Mouse (Mus musculus): ENCODE results near the gene Klhl41.
"Not testable (repeated sequence)": the region's sequence is repeated elsewhere in the genome, so short reads cannot be mapped to it uniquely, and the experiment has no call there.

Gene Klhl41

DNA sequence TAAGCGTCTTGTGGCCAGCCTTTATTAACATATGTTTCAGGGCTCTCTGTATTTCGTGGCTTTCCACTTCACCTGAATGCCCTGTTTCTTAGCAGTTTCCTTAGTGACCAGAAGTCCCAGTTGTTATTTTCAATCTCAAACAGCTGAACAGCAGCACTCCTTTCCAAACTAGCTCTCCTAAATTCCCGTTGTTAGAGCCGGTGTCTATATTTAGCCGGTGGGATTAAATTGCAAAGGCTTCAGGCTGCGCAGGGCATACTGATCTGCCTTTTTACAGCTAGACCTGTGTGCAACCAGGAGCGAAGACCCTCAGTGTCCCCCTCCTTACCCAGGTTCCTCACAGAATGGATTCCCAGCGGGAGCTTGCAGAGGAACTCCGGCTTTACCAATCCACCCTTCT lies at the start of gene Klhl41:
TSS of gene Klhl41 (plus strand) at position 268 of the 400 bp plus-strand sequence.
- DNase-seq = no peak

- no peak for DNase-seq
Measured at GRCm38 (mm10) chr2:69629215-69629614, 40.7 kb upstream of the Klhl41 start.

DNA sequence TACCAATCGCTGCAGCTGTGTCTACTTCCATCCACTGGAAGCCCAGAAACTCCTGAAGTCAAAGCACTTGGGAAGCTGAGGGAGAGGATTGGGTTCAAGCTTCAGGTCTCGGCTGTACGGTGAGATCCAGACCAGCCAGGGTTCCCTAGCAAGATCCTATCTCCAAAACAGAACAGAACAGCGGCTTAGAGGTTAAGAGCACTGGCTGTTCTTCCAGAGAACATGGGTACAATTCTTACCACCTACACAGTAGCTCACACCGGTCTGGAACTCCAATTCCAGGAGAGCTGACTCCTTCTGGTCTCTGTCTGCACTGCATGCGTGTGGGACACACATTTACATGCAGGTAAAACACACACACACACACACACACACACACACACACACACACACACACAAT lies 40.0 kb upstream of the Klhl41 start:
- no peak for DNase-seq

DNA sequence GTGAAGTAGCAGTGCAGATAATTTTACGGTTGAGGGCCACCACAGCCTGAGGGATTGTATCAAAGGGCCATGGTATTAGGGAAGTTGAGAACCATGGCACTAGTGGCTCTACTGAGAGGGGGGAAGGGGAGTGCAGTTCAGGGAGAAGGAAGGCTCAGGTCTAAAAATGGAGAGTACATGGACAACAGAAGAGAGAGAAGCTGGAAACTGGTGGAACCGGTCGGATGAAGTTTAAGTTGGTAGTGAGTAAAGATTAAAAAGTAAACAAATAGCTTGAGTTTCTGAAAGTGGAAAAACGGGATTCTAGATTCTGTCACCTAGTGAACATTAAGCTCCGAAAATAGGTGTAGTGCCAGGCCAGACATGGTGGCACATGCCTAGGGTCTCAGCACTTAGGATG lies 39.1 kb upstream of the Klhl41 start:
- DNase-seq = no peak

GRCm38 (mm10) chr2:69631449-69631848 lies 38.5 kb upstream of the Klhl41 start:
- no peak for DNase-seq

GRCm38 (mm10) chr2:69635064-69635701 lies 34.7 kb upstream of the Klhl41 start:
- no peak for DNase-seq

DNA sequence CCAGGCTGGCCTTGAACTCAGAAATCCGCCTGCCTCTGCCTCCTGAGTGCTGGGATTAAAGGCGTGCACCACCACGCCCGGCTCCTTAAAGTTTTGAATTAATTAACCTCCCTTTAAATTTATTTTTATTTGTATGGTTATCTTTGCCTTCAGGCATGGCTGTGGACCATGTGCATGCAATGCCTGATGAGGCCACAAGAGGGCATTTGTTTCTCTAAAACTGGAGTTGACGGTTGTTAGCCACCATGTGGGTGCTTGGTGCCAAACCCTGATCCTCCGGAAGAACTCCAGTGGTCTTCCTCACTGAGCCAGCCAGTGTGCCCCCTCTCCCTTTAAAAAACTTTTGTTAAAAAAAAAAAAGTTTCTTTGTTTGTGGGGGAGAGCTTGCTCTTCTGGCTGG lies 34.1 kb upstream of the Klhl41 start:
- DNase-seq = no peak

- DNase-seq = not testable (repeated sequence)
Measured at GRCm38 (mm10) chr2:69637989-69638388, 31.9 kb upstream of the Klhl41 start.

- no peak for DNase-seq
Measured at GRCm38 (mm10) chr2:69640100-69640499, 29.8 kb upstream of the Klhl41 start.

DNA sequence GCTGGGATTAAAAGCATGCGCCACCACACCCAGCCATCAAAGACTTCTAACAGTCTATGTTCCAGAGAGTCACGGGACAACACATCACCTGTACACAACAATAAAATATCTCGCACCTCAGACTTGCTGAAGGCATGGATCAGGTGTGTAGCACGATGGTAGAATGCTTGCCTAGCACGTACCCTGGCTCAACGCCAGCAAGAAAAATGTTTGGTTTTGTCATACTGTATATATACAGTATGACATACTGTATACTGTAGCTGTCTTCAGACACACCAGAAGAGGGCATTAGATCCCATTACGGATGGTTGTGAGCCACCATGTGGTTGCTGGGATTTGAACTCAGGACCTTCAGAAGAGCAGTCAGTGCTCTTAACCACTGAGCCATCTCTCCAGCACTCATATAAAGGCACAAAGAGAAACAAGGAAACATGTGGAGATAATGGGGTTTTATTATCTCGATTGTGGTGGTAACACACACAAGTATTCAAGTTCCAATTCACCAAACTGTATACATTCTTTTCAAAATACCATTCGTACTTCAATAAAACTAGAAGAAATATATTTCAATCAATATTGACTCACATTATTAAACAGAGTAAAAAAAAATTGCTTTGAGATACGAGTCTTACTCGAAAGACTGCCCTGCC lies 24.8 kb upstream of the Klhl41 start:
- DNase-seq = no peak

GRCm38 (mm10) chr2:69646726-69647490 lies 23.0 kb upstream of the Klhl41 start, which contains the start of gene Bbs5:
TSS of gene Bbs5 (plus strand) at chr2:69647171.
- DNase-seq = peak; percentile 93

GRCm38 (mm10) chr2:69649716-69650115 lies 20.2 kb upstream of the Klhl41 start:
- DNase-seq = no peak

GRCm38 (mm10) chr2:69659326-69659725 lies 10.6 kb upstream of the Klhl41 start:
- DNase-seq = no peak

DNA sequence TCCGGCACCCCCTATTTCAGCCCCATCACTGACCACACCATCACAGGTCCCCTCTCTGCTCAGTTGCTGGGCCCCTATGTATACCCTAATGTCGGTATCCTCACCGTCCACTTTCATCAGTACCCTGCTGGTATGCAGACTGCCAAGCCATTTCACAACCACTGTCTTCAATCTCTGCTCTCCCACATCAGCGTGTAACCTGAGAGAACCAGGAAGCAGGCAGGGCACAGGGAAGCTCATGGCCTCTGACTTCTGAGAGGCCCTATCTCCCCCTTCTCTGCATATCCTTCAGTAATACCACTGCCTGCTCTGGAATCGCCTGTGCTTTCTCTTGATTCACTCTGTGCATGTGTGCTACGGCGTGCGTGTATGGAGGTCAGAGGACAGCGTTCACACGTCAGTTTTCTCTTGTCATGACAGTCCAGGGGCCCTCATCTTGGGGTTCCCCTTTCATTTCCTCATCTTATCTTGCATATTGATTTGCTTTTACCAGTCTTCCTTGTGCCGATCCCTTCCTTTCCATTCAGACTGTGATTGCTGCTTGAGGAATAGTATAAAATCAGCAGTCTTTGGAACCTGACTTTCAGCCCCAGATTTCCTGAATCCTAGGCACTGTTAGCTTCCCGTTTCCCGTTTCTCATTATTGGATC lies 6.0 kb upstream of the Klhl41 start:
- no peak for DNase-seq

DNA sequence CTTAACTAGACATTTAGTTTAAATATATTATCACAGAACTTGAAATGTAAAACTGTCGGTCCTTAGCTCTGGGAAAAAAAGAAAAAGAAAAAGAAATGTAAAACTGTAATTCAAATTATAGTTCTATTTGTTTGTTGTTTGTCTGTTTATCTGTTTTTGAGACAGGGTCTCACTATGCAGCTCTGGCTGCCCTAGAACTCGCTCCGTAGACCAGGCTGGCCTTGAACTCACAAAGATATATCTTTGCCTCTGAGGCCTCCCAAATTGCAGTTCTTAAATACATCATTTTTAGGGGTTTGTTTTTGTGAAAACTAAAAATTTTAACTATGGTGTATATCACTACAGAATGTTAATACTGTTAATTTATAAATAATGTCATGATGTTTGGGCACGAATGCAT lies 2.3 kb upstream of the Klhl41 start:
- DNase-seq = no peak

DNA sequence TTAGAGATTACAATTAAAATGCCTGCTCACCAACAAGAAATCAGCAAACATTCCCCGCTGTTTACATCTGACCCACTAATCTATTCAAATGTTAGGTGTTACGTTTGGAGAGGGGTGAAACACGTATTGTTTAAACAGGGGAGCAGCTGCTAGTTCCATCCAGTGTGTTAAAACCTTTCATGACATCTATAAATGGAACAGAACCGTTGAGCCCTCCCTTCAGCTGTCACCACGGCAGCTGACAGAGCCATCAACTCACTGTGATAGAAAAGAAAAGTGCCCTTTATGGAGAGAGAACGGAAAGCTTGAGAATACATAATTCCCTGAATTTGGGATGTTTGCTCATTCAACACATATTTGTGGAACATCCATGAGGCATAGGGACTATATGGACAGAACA lies 1.5 kb upstream of the Klhl41 start:
- no peak for DNase-seq

DNA sequence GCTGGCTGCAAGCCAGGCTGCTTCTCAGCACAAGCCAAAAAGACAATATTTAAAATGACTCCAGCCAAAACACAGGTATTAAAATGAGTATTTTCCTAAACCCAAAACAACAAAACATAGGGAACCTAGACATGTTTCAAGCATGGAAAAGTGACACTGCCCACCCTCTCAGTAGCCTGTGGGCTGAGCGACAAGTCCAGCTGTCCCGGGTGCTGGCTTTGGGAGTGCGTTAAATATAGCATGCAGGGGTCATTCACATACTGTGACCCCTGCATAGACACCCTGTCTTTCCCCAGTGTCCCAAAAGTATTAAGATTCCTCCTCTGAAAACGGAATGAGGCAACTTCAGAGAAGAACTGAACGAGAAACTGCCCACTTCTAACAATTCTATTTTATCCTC lies 3.8 kb downstream of the Klhl41 start:
- DNase-seq = no peak

GRCm38 (mm10) chr2:69675266-69675665 lies 5.3 kb downstream of the Klhl41 start:
- DNase-seq = no peak

GRCm38 (mm10) chr2:69676713-69677112 lies 6.8 kb downstream of the Klhl41 start:
- no peak for DNase-seq

DNA sequence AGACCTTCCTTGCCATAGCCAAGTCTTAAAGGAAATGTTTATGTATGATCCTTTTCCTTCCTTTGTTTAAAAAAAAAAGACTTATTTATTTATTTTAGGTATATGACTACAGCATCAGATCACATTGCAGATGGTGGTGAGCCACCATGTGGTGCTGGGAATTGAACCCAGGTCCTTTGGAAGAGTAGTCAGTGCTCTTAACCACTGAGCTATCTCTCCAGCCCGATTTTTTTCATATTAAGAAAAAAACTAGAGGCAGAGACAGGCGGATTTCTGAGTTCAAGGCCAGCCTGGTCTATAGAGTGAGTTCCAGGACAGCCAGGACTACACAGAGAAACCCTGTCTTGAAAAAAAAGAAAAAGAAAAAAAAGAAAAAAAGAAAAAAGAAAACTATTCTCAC lies 7.3 kb downstream of the Klhl41 start:
- not testable (repeated sequence) for DNase-seq

DNA sequence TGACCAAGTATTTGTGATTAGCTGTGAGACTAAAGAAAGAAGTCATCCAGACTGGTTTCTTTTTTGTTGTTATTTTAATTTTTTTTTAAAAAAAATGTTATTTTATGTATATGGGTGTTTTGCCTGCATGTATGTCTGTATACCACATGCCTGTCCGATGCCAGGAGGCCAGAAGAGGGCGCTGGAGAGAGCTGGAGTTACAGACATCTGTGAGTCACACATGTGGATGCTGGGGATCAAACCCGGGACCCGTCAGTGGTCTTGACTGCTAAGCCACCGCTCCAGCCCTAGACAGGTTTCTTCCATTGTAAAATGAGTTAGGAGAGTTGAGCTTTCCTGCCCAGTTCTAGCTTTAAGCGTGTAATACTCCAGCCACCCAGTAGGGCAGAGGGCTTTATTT lies 10.1 kb downstream of the Klhl41 start:
- DNase-seq = no peak

DNA sequence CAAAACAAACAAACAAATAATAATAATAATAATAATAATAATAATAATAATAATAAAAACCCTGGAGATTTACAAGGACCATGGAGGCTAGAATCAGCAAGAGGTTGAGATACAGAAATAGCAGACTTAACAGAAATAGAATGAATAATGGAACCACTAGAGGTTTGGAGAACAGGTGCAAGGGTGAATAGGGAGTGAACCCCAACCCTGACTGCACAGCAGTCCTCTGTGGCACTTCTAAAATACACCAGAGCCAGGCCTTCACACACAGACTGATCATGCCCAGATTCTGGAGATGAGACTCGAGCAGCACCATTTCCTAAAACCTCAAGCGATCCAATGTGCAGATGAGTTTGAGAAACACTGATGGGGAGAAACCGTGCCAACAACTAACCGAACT lies 12.0 kb downstream of the Klhl41 start:
- no peak for DNase-seq

DNA sequence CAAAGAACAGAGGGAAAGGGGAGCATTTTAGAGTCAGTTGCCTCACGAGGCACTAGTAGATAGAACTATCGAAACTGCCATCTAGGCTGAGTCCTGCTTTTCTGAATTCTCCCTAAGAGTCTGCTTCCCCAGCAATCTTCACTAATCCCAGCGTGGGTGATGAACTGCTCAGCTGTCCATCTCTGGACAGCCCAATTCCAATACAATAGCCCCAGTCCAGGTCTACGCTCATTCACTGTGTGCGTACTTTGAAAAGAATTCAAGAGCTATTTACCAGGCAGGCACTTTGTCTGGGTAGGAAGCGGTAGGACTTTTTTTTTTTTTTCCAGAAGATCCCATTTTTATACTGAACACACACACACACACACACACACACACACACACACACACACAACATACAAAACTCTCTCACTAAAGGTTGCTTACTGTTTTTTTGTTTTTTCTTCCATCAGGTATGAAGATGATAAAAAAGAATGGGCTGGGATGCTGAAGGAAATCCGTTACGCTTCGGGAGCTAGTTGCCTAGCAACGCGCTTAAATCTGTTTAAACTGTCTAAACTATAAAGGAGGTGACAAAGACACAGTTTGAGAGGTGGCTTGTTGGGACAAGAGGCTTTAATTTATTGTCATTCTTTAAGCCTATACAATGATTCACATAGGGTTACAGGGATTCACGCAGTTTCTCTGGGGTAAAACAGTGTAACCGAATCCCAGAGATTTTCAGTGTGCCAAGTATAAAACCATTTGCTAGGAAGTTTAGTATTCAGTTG lies 13.3 kb downstream of the Klhl41 start:
- DNase-seq = no peak
